In genomic region chr4:102588668-102589455, GRCm38 (mm10) we compare ENCODE assay signal across 8 mouse cellular contexts.
DNase-seq lines count a peak whose midpoint lies in the region; ATAC-seq and TF ChIP-seq lines count a peak whose summit lies in the region.

No protein-coding gene starts in this region.

- peak overlapping the region; percentile 83 for H3K27ac ChIP-seq in hindbrain, embryonic 16.5 days (ENCODE audit: low read depth, low read length)
- peak overlapping the region; percentile 90 for H3K27ac ChIP-seq in left cerebral cortex, adult 2 months
- H3K27ac ChIP-seq in stomach, embryonic 15.5 days = peak overlapping the region; percentile 31; the same call in 1 of the 2 replicates

- ATAC-seq in hindbrain, embryonic 16.5 days = peak; percentile 51
- ATAC-seq in stomach, embryonic 15.5 days (ENCODE audit: insufficient read depth, low FRiP score, low read depth) = peak; percentile 33; the same call in 1 of the 2 replicates

- no peaks in the 10 kb centered on the region for H3K36me3 ChIP-seq in hindbrain, embryonic 16.5 days (ENCODE audit: control insufficient read depth, insufficient read depth, low read length)
- no peaks in the 10 kb centered on the region for H3K36me3 ChIP-seq in stomach, embryonic 15.5 days

- H3K27me3 ChIP-seq in hindbrain, embryonic 16.5 days (replicated peaks; ENCODE audit: control insufficient read depth, insufficient read depth, low read length) = no peaks in the 10 kb centered on the region
- H3K27me3 ChIP-seq in stomach, embryonic 15.5 days (replicated peaks) = no peaks in the 10 kb centered on the region

- WGBS in hindbrain, embryonic 16.5 days = 13% methylated on average over 12 of the region's 12 CpGs
- WGBS in stomach, embryonic 15.5 days = 37% methylated on average over 12 of the region's 12 CpGs

- peak overlapping the region; percentile 59 for H3K4me2 ChIP-seq in hindbrain, embryonic 16.5 days (ENCODE audit: low read length)
- peak overlapping the region; percentile 47 for H3K4me2 ChIP-seq in stomach, embryonic 15.5 days

- H3K4me3 ChIP-seq in hindbrain, embryonic 16.5 days (ENCODE audit: low read length) = peak overlapping the region; percentile 38
- peak overlapping the region; percentile 54 for H3K4me3 ChIP-seq in left cerebral cortex, adult 2 months
- H3K4me3 ChIP-seq in stomach, embryonic 15.5 days (replicated peaks) = peak overlapping the region; percentile 25

- H3K9me3 ChIP-seq in hindbrain, embryonic 16.5 days (ENCODE audit: control insufficient read depth, low read length) = no peaks in the 10 kb centered on the region
- no peaks in the 10 kb centered on the region for H3K9me3 ChIP-seq in stomach, embryonic 15.5 days

- intact Hi-C loops in left cerebral cortex, adult 2 months (cut with DNase I) = no loop called here

- peak overlapping the region; percentile 59 for H3K9ac ChIP-seq in hindbrain, embryonic 16.5 days (ENCODE audit: low read depth, low read length)
- no peak overlapping the region for H3K9ac ChIP-seq in stomach, embryonic 15.5 days

- peaks cover 32% of the 10 kb centered on the region for H3K4me1 ChIP-seq in hindbrain, embryonic 16.5 days (ENCODE audit: control insufficient read depth, insufficient read depth, low read depth, low read length)
- H3K4me1 ChIP-seq in stomach, embryonic 15.5 days = 0 out of 2 replicates have a peak, but pooled peaks cover 4% of the 10 kb centered on the region

- no peak for TF ChIP-seq CTCF in left cerebral cortex, adult 2 months (IDR thresholded peaks at IDR 0.05)

- peak; percentile 19 for DNase-seq in urinary bladder, postnatal 14 days (ENCODE audit: low spot score)
- no peak for DNase-seq in urinary bladder, adult 18-20 months (ENCODE audit: low spot score in 2 of 2)
- DNase-seq in frontal cortex, postnatal 14 days (ENCODE audit: low spot score in 2 of 2) = peak; percentile 35 to 54
- peak; percentile 54 to 62 for DNase-seq in left cerebral cortex, adult 2 months (ENCODE audit: extremely low spot score in 1 of 2, low spot score in 2 of 2)
- DNase-seq in lung, postnatal 4 days = peak; percentile 43 to 54
- no peak for DNase-seq in gastrocnemius, adult 18-20 months (ENCODE audit: low spot score)

Comparison
In these comparisons a context has a peak if more than half of its experiments do, and no peak if none do; other contexts are left out.
1. DNase-seq: peak in urinary bladder, postnatal 14 days (single experiment), frontal cortex, postnatal 14 days (2 of 2), left cerebral cortex, adult 2 months (2 of 2) and lung, postnatal 4 days (2 of 2); none in urinary bladder, adult 18-20 months (0 of 2) and gastrocnemius, adult 18-20 months (single experiment).
2. H3K27ac ChIP-seq: peak in every context shown above with its lines; median percentile 90 in left cerebral cortex, adult 2 months; 83 in hindbrain, embryonic 16.5 days; 31 in stomach, embryonic 15.5 days.
3. Peak in every context shown above with its lines, with median percentiles within 50 percentile points of each other: H3K4me3 ChIP-seq.